Mouse (Mus musculus) spleen, adult 2 months (tissue): ENCODE measurements at regions not wholly inside any gene's neighbourhood (a gene's known extent, or its start where the extent isn't known, plus 50 kb on each side); places are given as distances from the start of the nearest gene placed in this dataset.
"Not testable (repeated sequence)": the region's sequence is repeated elsewhere in the genome, so short reads cannot be mapped to it uniquely, and the experiment has no call there.

Source experiments
- DNase-seq, 2 experiments: peaks; one replicate each; pipeline versions ENCODE4 v3.0.0 to v3.0.0-alpha.2; 2012 to 2021; ENCODE audit warnings: low spot score in 2 of 2, low read depth in 1 of 2
- H3K27ac ChIP-seq: fragments of 200-500 bp; 2 replicates; pipeline ENCODE4 v1.5.1; 2012; ENCODE audit warnings: low read length, inconsistent platforms; ENCODE audit not compliant: insufficient read depth
- H3K27me3 ChIP-seq: fragments of 200-500 bp; 2 replicates; pipeline ENCODE4 v1.6.1; 2012; ENCODE audit warnings: mild to moderate bottlenecking, moderate library complexity, low read length, inconsistent platforms; ENCODE audit not compliant: control insufficient read depth, insufficient read depth
- H3K36me3 ChIP-seq: fragments of 200-500 bp; 2 replicates; pipeline ENCODE4 v1.6.1; 2012; ENCODE audit warnings: mild to moderate bottlenecking, low read length, inconsistent platforms; ENCODE audit not compliant: control insufficient read depth, insufficient read depth
- H3K4me1 ChIP-seq: fragments of 200-500 bp; 2 replicates; pipeline ENCODE4 v1.6.1; 2011; ENCODE audit warnings: inconsistent platforms; ENCODE audit not compliant: control insufficient read depth, insufficient read depth, insufficient read length
- H3K4me3 ChIP-seq: fragments of 200-500 bp; 2 replicates; pipeline ENCODE4 v1.5.1; 2011; ENCODE audit warnings: mild to moderate bottlenecking, inconsistent platforms; ENCODE audit not compliant: insufficient read depth, insufficient read length; ENCODE audit errors: extremely low read depth
- CTCF ChIP-seq: fragments of 200-500 bp; IDR thresholded peaks from 2 replicates; pipeline ENCODE4 v1.5.1; 2011; ENCODE audit warnings: mild to moderate bottlenecking, inconsistent platforms; ENCODE audit not compliant: insufficient read depth, insufficient read length, insufficient replicate concordance; ENCODE audit errors: extremely low read depth
- POLR2A ChIP-seq: fragments of 200-500 bp; IDR thresholded peaks from 2 replicates; pipeline ENCODE4 v1.6.1; 2011; ENCODE audit warnings: low read depth, low read length, inconsistent platforms
- WGBS: fragments of 180-500 bp; shearing (Covaris S2); methylation state at CpG from one replicate; pipeline ENCODE4 v1.1.7; 2018; 5-methylcytosine and 5-hydroxymethylcytosine counted together

DNA sequence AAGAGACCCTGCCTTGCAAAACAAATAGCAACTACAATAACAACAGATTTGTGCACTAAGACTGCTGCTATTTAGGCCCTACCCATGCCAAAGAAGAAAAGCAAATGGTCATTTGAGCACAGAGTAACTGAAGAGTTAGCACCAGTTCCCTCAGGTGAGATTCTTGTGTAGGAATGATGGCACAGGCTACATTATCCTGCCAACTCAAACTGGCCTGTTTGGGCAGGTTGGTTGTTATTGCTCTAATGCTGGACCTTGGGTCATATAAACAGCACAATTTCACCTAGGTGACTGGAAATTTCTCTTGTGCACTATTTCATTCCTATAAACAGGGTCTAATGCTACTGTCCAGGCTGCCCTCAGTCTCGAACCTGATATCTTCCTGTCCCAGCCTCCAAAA is 79.7 kb upstream of the Trim24 start:
- WGBS = 89% methylated on average over 1 of the region's 1 CpGs
- H3K36me3 ChIP-seq = no peaks in the 10 kb centered on the region
- H3K27me3 ChIP-seq = no peaks in the 10 kb centered on the region
- H3K4me3 ChIP-seq = no peak overlapping the region
- no peak for TF ChIP-seq POLR2A
- no peak for TF ChIP-seq CTCF
- no peak overlapping the region for H3K27ac ChIP-seq
- H3K4me1 ChIP-seq = no peaks in the 10 kb centered on the region
- no peak for DNase-seq

GRCm38 (mm10) chr6:37794211-37794610 is 76.4 kb upstream of the Trim24 start:
- Histone ChIP-seq H3K27me3 (no peaks in the 10 kb centered on the region), H3K36me3 (no peaks in the 10 kb centered on the region), H3K4me3 (no peak overlapping the region), H3K27ac (no peak overlapping the region), H3K4me1 (no peaks in the 10 kb centered on the region)
- DNase-seq = no peak
- WGBS = 84% methylated on average over 4 of the region's 4 CpGs
- no peak for TF ChIP-seq CTCF
- no peak for TF ChIP-seq POLR2A

DNA sequence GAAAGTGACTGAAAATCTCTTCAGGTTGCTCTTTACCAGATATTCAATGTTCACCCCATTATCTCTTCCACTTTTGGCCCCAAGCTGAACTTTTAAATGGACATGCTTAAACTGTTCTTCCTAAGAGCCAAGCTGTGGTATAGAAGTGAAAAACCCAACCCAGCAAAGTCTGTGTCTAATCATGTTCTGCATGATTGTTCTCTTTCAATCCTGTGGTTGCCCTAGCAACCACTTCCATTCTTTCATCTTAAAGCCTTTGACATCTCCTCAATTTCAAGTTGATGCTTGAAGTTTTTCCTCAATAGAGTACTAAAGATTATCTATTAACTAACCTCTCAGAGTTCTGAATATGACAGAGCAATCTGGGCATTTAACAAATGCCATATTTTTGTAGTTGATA is 75.6 kb upstream of the Trim24 start:
- H3K4me1 ChIP-seq = no peaks in the 10 kb centered on the region
- no peaks in the 10 kb centered on the region for H3K36me3 ChIP-seq
- DNase-seq = no peak
- H3K27ac ChIP-seq = no peak overlapping the region
- H3K27me3 ChIP-seq = no peaks in the 10 kb centered on the region
- no peak for TF ChIP-seq POLR2A
- no peak for TF ChIP-seq CTCF
- H3K4me3 ChIP-seq = no peak overlapping the region

- WGBS = 89% methylated on average over 5 of the region's 5 CpGs
Measured at GRCm38 (mm10) chr6:37803231-37803630, 67.4 kb upstream of the Trim24 start.

DNA sequence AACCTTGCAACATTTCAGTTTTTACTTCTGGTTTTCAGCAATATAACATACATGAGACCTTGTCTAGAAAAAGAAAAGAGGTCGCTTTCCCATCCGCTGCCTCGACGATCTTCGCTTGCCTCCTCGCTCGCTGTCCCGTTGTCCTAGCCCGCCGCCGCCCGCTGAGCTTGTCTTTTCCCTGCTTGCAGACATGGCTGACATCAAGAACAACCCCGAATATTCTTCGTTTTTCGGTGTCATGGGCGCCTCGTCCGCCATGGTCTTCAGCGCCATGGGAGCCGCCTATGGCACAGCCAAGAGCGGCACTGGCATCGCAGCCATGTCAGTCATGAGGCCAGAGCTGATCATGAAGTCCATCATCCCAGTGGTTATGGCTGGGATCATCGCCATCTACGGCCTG is 64.7 kb upstream of the Trim24 start:
- WGBS = 94% methylated on average over 24 of the region's 24 CpGs
- not testable (repeated sequence) for H3K27ac ChIP-seq, H3K36me3 ChIP-seq, H3K4me1 ChIP-seq, DNase-seq, H3K27me3 ChIP-seq, H3K4me3 ChIP-seq

More at GRCm38 (mm10) chr6:37803231-37803630, 67.4 kb upstream of the Trim24 start:
- Histone ChIP-seq H3K4me3 (no peak overlapping the region), H3K4me1 (no peaks in the 10 kb centered on the region), H3K36me3 (no peaks in the 10 kb centered on the region), H3K27me3 (no peaks in the 10 kb centered on the region), H3K27ac (no peak overlapping the region)
- no peak for DNase-seq
- TF ChIP-seq CTCF (no peak), POLR2A (no peak)

DNA sequence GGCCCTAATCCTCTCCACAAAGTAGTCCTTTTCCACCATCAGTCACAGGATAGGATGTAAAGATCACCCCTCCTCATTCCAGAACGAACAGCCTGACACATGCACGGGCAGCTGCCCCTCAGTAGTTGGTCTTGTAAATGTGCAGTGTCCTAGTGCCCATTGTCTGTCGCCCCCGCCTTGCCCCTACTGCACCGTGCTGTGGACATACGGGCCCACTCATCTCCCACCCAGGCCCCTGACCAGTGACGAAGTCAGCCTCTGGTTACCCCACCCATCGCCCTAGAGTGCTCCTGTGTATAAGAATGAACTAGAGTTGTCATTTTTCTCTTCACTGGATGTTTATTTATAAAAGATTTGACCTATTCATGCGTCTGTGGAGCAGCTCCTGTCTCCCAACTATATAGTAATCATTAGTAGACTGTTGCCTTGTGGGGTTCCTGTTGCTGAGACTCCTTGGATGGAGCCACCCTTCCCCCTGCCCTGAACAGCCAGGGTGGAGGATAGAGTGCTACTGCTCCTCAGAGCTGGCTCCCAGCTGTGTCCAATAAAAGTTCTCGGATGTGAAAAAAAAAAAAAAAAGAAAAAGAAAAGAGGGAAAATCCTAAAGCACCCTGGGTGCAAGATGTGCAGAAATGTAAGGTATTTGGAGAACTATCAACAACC is 64.0 kb upstream of the Trim24 start:
- H3K4me3 ChIP-seq, H3K27ac ChIP-seq, H3K27me3 ChIP-seq, H3K36me3 ChIP-seq, H3K4me1 ChIP-seq, DNase-seq: not testable (repeated sequence)
- WGBS = 91% methylated on average over 1 of the region's 10 CpGs

DNA sequence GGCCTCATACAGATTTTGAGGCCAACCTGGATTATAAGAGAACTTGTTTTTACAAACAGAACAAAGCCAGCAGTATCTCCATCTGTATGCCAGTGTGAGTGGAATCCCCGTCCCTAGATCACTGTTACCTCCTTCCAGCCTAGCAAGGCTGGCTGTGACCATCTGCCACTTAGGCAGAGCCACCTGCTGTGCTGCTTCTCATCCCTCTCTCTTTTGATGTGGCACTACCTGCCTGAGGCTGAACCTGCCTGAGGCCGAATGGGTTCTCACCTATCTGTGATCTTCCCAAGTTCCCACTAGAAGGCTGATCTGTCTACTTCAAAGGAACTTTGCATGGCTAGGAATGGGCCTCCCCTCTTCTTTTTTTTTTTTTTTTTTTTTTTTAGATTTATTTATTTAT is 55.4 kb upstream of the Trim24 start:
- not testable (repeated sequence) for H3K4me1 ChIP-seq, H3K4me3 ChIP-seq, DNase-seq, H3K27ac ChIP-seq, H3K27me3 ChIP-seq, H3K36me3 ChIP-seq
- 71% methylated on average over 2 of the region's 2 CpGs for WGBS
